Mouse (Mus musculus): ENCODE results near the gene Ifitm5.

DNA sequence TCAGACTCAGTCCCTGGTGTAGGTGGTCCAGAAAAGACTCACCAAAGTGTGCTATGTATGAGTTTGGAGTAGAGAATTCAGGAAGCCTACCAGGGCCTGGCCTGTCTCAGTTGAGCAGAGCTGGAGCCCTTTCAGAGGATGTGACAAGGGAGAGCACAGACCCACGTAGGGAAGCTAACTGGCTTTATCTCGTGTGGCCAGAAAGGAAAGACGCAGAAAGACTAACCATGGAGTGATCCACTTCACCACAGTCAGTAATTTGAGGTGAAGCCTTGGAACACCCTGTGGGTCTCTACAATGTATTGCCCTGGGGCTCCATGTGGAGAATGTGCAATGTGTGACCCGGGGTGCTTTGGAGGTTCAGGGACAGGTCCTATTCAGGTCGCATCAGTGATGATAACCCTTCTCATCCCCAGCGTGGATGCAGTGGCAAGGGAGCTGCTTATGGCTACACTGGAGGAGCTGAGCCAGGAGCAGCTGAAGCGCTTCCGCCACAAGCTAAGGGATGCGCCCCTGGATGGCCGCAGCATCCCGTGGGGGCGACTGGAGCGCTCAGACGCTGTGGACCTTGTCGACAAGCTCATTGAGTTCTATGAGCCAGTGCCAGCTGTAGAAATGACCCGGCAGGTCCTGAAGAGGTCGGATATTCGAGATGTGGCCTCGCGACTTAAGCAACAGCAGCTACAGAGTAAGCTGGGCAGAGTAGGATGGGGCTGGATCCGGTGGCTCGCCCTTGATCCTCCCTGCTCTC, 28.7 kb downstream of the Ifitm5 start:
- TF ChIP-seq CTCF (IDR thresholded peaks at IDR 0.05; ENCODE audit: insufficient read depth, low read depth, low read length) (no peak), POLR2A (IDR thresholded peaks at IDR 0.05; ENCODE audit: insufficient read depth, low read depth, low read length) (no peak)

Measured in olfactory bulb, adult 2 months (tissue).